Mouse (Mus musculus) thymus, postnatal 10 days (tissue): ENCODE results near the gene Nmrk2.
A peak's percentile ranks its signal among the peaks of the same experiment; 100 is the strongest.

Experiments
- DNase-seq, 2 experiments: peaks; one replicate each; pipeline ENCODE4 v3.0.0; 2021; ENCODE audit warnings: low spot score in 2 of 2

The Nmrk2 gene

DNA sequence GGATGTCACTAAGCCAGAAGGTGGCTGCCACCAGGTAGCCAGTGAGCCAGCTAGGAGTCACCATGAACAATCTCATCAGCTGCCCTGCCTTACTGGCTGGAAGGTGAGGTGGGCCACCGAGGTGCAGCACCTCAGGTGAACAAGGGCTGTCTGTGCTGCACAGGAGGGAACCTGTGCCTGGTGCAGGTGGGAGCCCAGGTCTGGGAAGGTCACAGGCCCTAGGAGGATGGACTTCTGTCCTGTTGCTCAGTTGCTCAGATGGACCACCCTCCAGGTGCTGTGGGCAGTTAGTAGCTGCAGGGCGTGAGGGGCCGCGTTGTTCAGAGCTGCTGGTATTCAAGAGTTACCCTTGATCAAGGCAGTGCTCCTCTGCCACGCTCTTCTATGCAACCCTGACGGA, 15.0 kb upstream of the Nmrk2 start:
- DNase-seq, result no peak

DNA sequence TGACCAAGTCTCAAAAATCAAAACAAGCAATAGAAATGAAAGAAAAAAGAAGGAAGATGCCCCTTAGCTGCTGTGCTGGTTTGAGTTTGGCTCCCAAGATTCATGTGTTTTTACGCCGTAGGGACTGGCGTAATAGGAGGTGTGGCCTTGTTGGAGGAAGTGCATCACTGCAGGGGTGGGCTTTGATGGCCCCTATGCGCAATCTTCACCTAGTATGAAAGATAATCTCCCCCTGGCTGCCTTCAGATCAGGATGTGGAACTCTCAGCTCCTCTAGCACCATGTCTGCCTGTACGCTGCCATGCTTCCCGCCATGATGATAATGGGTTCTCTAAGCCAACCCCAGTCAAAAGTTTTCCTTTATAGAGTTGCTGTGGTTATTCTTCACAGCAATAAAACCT, 14.4 kb upstream of the Nmrk2 start:
- DNase-seq, result no peak

DNA sequence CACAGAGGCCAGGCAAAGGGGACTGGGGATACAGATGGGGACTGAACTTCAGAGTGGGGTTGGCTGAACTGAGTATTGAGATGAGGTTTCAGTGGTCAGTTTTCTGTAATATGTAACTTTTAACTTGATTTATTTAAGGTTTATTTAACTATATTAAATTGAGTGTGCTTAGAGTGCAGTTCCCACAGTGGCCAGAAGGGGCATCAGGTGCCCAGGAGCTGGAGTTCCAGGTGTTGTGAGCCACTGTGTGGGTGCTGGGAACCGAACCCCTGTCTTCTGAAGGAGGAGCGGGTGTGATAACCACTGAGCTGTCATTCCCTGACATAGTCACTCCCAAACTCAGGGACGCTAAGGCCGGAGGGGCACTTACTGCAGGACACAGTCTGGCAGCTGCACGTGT, 8.3 kb upstream of the Nmrk2 start:
- DNase-seq, result no peak

DNA sequence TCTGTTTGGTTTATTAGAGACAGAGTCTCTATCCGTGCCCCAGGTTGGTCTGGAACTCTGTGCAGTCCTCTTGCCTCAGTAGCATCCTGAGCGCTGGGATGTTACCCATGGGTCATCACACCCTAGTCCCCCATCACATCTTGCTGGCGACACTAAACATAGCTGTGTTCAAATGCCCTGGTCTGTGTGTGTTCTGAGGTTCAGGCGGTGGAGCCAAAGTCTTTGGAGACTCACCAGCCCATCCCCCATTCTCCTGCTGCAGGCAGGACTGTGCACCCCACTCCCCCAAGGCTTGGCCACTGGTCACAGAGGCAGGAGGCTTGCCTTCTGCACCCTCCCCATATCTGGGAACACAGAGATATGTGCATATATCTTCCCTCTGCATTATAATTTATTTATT, 2.3 kb upstream of the Nmrk2 start:
- no peak for DNase-seq

DNA sequence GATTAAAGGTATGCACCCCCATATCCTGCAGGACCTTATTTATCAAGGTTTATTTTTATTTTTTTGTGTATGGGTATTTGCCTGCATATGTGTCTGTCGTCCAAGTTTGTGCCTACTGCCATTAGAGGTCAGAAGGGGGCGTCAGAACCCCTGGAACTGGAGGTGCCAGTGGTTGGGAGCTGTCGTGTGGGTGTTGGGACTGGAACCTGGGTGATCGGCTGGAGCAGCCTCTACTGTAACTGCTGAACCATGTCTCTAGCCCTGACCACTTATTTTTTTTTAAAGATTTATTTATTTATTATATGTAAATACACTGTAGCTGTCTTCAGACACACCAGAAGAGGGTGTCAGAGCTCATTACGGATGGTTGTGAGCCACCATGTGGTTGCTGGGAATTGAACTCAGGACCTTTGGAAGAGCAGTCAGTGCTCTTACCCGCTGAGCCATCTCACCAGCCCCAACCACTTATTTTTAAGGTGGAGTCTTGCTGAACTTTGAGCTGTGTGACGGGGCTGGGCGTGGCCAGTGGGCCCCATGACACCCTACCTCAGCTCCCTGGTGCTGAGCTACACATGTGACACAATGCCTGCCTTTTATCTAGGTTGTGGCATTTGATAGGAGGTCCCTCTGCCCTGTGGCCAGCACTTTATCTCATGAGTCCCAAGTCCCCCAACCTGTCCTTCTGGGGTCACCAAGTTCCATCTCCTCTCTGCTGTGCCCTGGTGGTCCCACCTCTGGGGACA, 1.3 kb upstream of the Nmrk2 start:
- no peak for DNase-seq

DNA sequence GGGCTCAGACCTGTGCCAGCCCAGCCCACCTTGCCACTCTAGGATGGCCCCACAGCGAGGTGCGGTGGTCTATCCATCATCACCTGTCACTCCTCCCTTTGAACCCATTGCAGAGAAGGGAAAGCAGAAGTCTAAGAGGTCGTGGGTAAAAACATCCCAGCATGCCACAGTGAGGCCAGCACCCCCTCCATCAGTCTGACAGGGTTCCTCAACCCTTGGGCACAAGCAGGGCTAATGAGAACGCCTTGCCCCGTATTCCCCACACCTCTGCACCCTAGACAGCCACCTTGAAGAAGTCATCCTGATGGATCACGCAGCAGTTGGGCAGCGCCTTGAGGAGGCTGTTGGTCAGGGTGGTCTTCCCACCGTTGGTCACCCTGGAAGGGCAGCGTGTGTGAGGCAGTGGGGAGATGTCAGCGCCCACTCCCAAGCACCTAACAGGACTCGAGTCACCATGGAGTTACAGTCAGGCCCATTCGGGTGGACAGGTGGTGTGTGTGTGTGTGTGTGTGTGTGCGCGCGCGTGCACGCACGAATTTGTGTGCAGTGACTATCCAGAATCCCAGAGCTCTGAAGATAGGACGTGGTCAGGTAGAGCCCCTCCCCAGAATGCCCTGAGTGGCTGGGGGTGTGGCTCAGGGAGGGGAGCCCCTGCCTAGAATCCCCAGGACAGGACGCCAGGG, 1.1 kb downstream of the Nmrk2 start:
- DNase-seq, result no peak

DNA sequence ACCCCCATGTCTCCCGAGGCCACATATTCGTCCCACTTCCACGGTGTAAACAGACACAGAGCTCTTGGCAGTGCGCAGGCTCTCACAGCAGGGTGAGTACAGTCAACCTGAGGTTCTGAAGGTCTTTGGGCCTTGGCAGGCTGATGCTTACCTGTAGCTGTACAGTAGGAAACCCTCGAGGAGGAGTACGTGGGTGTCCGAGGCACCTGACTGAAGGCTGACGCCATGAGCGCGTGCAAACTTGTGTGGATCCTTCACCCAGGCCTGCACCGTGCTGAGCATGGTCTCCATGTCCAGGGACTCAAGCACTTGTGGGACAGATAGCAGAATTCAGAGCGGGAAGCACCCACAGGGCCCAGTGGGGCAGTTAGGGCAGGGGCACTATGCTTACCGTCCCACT, 1.7 kb downstream of the Nmrk2 start:
- no peak for DNase-seq

DNA sequence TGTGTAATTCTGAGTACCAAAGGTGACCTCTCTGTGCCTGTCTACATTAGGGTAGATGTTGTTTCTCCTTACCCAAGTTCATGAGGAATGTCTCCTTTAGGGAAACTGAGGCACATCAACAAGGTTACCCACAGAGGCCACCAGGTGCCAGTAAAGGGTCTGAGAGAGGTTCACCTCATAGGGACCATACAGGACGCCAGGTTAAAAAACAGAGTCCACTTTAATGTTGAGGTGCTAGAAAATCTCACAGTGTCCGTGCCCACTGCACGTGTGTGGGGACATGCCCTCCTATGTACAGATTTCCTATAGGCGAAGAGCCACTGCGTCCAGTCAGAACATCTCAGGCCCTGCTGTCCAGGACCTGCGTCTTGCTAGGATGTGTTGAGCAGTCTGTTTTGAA, 2.9 kb downstream of the Nmrk2 start:
- no peak for DNase-seq

DNA sequence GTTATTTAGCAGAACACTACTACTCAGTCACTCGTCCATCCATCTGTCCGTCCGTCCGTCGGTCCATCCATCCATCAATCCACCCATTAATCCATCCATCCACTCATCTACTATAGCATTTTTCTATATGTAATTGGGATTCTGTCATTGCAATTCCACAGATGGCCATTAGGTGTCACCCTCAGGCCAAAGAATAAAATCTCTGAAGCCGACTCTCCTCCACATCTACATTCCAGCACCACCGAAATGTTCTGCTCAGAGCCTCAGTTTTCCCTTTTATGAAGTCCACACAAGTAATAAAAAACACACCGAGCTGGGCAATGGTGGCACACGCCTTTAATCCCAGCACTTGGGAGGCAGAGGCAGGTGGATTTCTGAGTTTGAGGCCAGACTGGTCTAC, 3.6 kb downstream of the Nmrk2 start:
- DNase-seq, result peak in 1 of 2 experiments; percentile 72

DNA sequence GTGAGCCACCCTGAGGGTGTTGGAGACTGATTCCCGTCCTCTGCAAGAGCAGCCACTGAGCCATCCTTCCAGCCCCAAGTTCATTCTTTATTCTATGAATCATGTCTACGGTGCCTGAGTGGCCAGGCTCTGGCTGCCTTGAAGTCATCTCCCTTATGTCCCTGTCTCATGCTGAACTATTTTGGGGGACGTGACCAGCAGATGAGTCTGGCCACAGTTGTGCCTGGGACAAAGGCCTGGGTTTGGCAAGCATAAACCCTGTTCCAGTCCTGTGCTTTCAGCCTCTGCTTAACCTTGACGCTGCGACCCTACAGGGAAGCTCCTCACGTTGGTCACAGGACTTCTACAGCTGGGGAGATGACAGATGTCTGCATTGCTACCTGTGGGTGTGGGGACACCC, 4.5 kb downstream of the Nmrk2 start:
- no peak for DNase-seq

DNA sequence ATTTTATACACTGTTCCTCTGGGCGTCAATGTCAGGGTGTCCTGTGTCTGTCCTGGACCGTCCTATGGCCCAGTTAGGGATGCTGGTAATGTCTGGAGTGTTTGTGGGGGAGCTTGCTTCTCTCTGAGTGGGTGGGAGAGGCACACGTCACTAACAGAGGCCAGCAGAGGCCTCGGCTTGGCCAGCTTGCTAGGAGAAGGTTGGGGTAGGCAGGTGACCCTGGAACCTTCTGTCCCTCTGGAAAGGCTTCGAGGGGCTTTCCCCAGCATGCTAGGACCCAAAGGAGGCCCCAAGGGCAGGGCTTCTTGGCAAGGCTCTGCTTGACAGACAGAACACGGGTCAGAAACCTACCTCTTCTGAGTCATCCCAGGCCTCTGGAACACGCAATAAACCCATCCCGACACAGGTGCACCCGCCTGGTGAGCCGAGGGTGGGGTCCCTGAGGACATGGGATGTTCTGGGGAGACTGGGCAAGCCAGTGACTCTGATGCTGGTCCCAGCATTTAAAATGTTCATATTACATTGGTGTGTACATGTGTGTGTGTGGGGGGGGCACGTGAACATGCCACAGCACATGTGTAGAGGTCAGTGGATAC, 5.3 kb downstream of the Nmrk2 start:
- no peak for DNase-seq

DNA sequence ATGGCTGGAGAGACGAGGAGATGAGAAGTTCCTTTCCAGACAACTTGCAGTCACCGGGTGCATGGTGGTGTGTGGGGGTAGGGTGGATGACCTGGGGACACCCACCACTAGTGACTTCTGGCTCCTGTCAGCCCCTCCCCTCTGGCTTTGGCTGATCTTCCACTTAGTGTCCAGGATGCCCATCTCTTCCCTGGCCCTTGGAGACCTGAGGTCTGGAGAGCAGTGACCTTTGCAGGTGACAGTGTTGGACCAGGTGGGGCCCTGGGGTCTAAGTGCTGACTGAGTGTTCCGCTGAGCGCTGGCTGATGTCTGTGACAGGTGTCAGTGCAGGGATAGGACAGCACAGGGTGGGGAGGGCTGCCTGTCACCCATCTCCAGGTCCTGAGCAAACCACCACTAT, 6.6 kb downstream of the Nmrk2 start:
- no peak for DNase-seq

DNA sequence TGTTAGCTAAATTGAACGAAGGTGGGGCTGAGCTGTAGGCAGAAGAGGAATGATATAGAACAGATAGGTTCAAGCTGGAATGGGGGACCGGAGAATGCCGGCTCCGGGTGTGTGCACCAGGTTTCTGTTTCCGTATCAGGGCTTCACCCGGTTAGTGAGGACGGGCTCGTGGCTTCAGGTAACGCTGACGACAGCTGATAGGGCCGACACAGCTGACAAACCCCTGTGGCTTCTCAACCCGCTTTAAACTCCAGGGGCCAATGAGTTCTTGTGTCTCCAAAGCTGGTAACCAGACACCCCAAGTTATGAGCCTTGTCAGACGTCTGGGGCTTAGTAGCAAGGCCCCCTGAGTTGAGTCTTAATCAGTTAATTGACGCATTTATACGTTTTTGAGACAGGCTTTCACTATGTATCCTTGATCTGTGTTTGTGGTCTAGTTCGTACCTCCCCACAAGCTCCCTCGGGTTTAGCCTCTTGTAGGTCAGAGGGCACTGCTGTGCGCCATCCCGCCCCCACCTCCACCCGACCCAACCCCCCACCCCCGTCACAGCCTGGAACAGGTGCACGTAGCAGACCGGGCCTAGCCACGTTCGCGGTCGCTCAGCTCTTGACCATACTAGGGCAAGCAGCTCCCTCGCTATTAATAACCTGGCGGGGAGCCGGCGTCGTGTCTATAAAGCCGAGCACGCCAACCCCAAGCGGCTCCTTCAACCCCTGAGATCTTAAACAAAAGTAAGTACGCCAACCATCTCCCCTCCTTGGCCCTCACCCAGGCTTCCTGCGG, 7.7 kb downstream of the Nmrk2 start:
- DNase-seq, result peak in 1 of 2 experiments; percentile 31

DNA sequence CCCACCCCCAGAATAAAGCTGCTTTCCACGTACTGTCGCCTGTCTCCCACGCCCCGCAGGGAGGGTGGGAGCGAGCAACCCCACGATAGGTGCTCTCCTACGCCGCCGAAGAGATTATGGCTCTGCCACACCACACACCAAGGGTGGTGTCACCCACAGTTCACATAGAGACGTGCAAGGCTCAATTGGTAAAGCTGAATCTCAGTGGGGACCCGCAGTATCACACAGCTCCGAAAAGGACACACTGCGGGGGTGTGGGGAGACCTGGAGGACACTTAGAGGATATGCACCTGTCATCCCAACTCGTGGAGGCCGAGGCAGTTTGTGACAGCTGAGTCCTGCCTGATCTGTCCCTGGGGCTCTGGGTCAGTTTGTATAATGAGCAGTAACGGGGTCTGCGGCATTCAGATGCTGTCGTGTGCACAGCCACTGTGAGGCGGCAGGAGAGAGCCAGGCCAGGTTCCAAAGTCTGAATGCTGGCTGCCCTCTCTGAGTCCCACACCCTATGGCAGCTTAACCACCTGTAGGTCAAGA, 8.8 kb downstream of the Nmrk2 start:
- peak in 1 of 2 experiments; percentile 30 for DNase-seq

DNA sequence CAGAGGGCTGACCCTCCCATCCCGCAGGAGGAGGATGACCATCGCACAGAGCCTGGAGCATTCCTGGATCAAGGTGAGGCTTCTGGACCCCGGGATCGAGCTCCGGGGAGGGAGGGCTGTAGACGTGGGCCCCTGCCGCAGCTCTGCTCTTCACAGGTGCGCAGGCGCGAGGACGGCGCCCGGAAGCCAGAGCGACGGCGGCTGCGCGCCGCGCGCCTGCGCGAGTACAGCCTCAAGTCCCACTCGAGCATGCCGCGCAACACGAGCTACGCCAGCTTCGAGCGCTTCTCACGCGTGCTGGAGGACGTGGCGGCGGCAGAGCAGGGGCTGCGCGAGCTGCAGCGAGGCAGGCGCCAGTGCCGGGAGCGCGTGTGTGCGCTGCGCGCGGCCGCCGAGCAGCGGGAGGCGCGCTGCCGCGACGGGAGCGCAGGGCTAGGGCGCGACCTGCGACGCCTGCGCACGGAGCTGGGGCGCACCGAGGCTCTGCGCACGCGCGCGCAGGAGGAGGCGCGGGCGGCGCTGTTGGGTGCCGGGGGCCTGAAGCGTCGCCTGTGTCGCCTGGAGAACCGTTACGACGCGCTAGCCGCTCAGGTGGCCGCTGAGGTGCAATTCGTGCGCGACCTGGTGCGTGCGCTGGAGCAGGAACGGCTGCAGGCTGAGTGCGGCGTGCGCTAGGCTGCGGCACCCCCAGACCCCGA, 9.4 kb downstream of the Nmrk2 start:
- peak; percentile 79 to 84 for DNase-seq

DNA sequence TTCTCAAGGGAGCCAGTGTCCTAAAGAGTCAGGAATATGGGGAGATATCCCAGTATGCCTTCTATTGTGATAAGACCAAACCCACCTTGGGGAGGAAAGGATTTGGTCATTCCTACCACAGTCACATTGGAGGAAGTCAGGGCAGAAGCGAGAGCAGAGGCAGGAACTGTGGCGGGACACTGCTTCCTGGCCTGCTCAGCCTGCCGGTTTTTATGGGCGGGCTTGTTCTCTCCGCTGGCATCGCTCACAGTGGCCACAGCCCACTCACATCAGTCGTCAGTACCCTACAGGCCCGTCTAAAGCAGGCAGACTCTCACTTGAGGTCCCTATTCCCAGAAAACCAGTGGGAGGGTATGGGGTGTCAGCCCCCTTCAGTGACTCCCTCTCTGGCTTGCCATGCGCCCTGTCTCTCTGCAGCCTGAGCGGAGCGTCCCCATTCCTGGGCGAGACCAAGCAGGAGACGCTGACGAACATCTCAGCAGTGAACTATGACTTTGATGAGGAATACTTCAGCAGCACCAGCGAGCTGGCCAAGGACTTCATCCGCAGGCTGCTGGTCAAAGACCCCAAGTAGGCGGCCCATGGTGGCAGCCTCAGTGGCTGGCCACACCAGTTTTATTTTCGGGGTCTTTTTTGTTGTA, 10.4 kb downstream of the Nmrk2 start:
- no peak for DNase-seq

DNA sequence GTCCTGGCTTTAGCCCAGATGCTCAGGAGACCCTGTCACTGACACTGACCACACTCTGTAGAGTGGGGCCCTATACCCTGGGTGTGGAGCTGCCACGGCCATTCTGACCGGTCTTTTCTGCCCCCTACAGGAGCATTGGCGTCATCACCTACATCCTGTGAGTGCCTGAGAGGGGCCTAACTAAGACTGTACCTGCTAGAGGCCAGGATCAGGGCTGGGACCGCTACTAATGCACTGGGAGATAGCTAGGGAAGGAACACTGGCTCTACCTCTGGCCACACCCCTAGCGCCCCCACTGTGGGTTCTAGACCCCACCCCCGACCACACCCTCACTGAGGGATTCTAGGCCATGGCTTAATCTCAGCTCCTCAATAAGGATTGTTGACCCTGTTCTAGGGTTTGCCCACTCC, 10.9 kb downstream of the Nmrk2 start:
- no peak for DNase-seq

DNA sequence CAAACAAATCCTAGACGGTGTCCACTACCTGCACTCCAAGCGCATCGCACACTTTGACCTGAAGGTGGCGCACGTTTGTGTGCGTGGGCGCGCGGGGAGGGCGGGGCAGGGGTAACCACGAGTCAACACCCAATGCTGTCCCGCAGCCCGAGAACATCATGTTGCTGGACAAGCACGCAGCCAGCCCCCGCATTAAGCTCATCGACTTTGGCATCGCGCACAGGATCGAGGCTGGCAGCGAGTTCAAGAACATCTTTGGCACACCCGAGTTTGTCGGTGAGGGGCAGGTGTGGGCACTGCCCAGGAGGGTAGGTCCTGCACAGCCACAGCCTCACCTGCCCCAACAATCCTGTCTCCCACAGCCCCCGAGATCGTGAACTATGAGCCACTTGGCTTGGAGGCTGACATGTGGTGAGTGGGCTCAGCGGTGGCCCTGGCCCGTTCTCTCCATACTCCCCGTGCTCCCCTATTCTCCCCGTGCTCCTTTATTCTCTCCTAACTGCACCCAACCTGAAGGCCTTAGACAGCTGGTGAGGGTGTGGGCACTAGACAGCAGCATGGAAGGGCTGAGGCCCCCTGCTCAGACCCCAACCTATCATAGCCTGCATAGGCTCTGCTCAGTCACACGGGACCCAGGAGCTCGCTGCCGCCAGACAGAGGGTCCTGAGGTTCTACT, 11.5 kb downstream of the Nmrk2 start:
- no peak for DNase-seq

DNA sequence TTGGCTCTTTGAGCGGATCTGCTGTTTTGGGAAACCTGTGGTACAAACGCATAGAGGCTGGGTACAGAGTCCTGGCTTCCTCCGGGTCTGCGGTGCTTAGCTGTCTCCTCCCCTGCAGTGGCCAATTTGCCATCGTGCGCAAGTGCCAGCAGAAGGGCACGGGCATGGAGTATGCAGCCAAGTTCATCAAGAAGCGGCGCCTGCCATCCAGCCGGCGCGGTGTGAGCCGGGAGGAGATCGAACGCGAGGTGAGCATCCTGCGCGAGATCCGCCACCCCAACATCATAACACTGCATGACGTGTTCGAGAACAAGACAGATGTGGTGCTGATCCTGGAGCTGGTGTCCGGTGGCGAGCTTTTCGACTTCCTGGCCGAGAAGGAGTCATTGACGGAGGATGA, 12.0 kb downstream of the Nmrk2 start:
- DNase-seq, result no peak

DNA sequence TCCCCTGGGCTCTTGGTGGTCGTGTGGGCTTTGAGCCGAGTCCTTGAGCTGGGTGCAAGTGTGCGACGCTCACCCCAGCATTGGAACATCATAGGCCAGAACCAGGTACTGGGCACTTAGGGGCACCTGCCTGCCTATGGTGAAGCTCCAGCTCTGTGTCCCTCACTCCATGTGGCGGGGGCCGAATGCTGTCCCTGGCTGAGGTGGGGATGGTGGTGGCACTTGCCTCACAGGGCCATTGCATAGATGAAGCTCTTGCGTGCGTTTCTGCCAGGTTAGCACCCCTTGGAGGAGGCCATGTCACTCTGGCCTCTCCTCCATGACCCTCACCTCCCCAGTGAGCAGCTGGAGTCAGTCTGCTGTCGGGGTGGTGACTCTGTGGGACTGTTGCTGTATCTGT, 14.7 kb downstream of the Nmrk2 start:
- no peak for DNase-seq
